Mouse (Mus musculus): Measurements from ENCODE around the gene Abhd8.

Gene Abhd8

DNA sequence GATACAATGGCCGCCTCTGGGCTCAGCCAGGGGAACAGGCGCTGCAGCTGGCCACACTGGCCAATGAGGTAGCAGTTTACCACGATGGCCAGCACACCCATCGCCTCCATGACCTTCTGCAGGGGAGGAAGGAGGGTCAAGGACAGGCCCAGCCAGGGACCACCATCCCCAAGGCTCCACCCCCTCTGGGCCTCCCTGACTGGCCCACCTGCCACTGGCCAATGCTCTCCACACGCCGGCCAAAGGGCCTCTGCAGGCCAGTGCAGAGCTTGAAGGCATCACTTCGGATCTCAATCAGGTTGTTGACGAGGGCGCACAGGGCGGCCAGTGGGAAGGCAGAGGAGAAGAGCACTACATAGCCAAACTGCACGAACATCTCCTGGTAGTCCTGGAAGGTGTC is 15.5 kb upstream of the Abhd8 start:
- no peak for DNase-seq (ENCODE audit: low read depth in 2 of 2, low spot score in 2 of 2)

- no peak for DNase-seq (ENCODE audit: low read depth in 2 of 2, low spot score in 2 of 2)
These were observed 13.9 kb upstream of the Abhd8 start for GRCm38 (mm10) chr8:71477196-71477845.

GRCm38 (mm10) chr8:71476099-71476940 is 12.9 kb upstream of the Abhd8 start:
- DNase-seq (ENCODE audit: low read depth in 2 of 2, low spot score in 2 of 2): peak; percentile 53 to 55

GRCm38 (mm10) chr8:71475702-71476075 is 12.2 kb upstream of the Abhd8 start:
- DNase-seq (ENCODE audit: low read depth in 2 of 2, low spot score in 2 of 2): no peak

- DNase-seq (ENCODE audit: low read depth in 2 of 2, low spot score in 2 of 2): no peak
These were observed 11.6 kb upstream of the Abhd8 start for GRCm38 (mm10) chr8:71474785-71475701.

DNA sequence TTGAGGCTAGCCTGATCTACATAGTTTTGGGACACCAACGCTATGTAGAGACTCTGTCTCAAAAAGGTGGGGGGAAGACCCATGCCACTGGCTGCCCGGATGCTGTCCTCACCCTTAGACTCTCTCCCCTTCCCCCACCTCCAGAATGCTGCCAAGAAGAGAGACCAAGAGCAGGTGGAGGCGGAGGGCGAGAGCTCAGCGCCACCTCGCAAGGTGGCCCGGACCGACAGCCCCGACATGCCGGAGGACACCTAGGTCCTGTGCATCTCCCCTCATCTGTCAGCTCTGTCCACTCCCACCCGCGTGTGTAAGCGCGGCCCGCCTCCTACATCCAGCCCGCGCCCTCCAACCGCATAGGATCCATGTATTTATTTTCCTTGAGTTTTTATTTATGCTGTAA is 10.9 kb upstream of the Abhd8 start:
- DNase-seq (ENCODE audit: low read depth in 2 of 2, low spot score in 2 of 2): no peak

DNA sequence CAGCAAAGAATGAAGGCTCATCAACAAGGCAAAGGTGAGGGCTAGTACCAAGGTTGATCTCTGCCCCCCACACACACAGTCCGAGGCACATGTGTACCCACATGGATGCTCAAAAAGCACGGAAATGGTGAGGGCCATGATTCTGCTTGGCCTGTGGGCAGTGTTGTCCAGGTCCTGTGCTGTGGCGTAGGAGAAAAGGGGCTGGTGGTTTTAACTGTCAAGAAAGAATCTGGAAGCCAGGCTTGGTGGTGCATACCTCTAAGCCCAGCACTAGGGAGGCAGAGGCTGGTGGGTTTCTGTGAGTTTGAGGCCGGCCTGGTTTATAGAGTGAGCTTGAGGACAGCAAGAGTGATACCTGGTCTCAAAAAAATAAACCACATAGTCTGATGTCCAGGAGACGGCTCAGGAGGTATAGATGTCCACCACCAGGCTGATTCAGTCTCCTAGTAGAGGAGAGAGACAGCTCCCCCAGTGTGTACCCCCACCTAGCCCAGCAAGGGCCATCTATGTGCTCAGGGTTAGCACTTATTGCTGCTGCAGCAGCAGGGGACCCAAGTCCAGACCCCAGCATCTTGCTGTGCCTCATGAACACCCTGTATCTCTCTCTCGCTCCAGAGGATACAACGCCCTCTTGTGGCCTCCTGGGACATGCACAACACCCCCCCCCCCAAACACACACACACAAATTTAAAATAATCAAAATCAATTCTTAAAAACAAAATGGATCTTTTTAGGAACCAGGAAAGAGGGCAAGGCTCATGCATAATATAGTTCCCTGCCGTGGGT is 9.3 kb upstream of the Abhd8 start:
- DNase-seq (ENCODE audit: low read depth in 2 of 2, low spot score in 2 of 2): no peak

- no peak for DNase-seq (ENCODE audit: low read depth in 2 of 2, low spot score in 2 of 2)
These were observed 8.4 kb upstream of the Abhd8 start for GRCm38 (mm10) chr8:71471861-71472260.

- DNase-seq (ENCODE audit: low read depth in 2 of 2, low spot score in 2 of 2): no peak
These were observed 7.4 kb upstream of the Abhd8 start for GRCm38 (mm10) chr8:71470913-71471255.

DNA sequence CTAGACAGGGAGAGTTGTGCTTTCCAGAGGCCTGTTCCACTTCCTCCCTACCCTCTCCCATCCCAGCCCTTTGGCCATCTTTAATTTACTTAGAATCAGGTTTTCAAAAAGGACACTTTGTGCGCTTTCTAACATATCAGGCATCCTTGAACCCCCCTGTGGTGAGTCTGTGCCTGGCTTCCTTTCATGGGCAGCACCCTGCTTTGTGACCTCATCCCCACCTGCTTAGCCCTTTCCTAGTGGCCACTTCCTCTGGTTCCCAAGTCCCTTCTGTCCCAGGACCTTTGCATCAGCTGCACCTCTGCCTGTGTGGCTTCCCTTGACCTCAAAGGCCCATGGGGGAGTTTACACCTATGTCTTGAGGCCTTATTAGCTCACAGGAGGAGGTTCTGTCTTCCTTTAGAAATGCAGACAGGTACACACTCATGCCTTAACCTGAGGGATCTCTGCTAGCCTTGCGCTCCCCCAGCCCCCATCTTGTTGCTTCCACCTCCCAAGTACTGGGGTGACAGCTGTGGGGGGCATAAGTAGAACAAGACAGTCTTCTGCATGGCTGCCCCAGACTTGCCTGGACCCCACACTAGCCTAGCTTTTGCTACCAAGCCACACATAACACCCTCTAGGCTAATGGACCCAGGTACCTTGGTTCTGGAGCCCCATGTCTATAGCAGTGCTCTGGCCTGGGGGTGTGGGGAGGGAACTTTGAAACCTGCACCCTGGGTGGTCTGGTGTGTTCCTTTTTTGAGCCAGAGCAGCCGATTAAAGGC is 6.9 kb upstream of the Abhd8 start:
- DNase-seq (ENCODE audit: low read depth in 2 of 2, low spot score in 2 of 2): no peak

DNA sequence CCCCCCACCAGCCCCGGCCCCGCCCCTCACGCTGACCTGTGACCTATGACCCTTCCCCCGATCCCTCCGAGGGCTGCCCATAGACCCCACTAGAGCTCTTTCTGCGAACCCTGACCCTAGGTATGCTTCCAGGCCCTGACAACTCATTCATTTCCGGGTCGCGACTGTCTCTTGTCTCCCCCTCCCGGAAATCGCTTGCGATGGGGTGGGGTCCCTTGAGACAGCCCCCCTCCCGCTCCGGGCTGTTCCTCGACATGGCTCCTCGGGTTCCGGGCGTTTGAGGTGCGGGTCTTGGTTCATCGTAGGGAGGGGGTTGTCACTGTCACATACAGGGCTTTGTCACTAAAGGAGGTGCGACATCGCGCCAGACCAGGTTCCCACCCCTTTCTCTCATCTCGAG is 6.0 kb upstream of the Abhd8 start:
- peak in 1 of 2 experiments; percentile 35 for DNase-seq (ENCODE audit: low read depth in 2 of 2, low spot score in 2 of 2)

DNA sequence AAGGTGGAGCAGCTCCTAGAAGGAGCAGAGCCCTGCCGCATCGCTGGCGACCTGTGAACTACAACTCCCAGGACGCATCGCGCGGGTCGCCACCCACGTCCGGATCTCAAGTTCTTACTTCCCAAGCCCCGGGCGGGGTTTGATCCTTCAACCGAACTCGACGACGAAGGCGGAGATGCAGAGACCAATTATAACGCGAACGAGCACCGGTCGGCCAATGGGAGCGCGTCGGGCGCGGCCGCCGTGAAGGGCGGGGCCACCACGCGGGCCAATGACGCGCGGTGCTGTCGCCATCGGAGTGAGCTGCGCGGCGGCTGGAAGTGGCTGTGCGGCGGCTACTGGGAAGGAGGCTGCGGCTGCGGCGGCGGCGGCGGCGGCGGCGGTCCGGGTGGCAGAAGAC is 5.5 kb upstream of the Abhd8 start, which contains the start of gene Dda1:
Gene Dda1 (plus strand): TSS at position 284 of the 400 bp plus-strand sequence.
- DNase-seq (ENCODE audit: low read depth in 2 of 2, low spot score in 2 of 2): peak; percentile 94 to 96

DNA sequence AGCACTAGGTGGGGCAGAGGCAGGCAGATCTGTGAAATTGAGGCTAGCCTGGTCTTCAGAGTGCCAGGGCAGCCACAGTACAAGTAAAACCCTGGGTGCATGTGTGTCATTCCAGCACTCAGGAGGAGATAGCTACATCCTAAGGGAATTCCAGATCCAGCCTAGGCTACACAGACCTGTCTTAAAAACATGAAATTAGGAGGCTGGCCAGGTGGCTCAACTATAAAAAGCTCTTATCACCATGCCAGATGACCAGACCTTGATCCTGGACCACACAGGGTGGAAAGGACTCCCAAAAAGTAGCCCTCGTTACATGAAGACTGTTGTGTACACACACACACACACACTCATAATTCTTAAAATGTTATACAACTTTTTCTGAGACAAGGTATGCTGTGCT is 4.5 kb upstream of the Abhd8 start:
- no peak for DNase-seq (ENCODE audit: low read depth in 2 of 2, low spot score in 2 of 2)

GRCm38 (mm10) chr8:71467201-71467600 is 3.7 kb upstream of the Abhd8 start:
- no peak for DNase-seq (ENCODE audit: low read depth in 2 of 2, low spot score in 2 of 2)

DNA sequence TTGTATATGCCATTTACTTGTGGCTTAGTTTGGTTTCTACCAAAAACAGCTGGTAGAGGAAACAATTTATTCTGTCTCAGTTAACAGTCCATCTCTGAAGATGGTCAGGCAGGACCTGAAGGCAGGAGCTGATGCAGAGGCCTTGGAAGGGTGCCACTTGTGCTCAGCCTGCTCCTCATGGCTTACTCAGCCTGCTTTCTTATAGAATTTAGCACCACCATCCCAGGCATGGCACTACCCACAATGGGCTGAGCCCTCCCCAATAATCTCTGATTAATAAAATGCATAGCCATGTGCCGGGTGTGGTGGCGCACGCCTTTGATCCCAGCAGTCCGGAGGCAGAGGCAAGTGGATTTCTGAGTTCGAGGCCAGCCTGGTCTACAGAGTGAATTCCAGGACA is 2.7 kb upstream of the Abhd8 start:
- no peak for DNase-seq (ENCODE audit: low read depth in 2 of 2, low spot score in 2 of 2)

DNA sequence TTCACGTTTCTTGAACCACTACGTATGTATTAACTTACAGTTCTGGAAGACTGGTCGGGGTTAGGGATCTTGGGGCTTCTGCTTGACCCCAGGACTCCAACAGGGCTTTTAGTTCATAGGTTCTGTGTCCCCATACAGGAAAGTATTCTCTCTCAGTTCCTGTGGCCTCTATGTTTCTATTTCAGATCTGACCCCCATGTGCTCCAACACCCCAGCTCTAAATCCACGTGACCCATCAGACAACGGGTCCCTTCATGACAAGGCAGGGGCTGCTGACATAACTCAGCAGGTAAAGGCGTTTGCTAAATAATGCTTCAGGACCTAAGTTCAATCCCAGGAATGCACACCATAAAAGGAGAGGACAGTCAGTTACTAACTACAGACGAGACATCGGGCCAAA is 2.3 kb upstream of the Abhd8 start:
- no peak for DNase-seq (ENCODE audit: low read depth in 2 of 2, low spot score in 2 of 2)

- DNase-seq (ENCODE audit: low read depth in 2 of 2, low spot score in 2 of 2): peak; percentile 99
These were observed 1.4 kb upstream of the Abhd8 start, which contains the start of gene Mrpl34 for GRCm38 (mm10) chr8:71464513-71465500. TSS of gene Mrpl34 (plus strand) at chr8:71464959.

DNA sequence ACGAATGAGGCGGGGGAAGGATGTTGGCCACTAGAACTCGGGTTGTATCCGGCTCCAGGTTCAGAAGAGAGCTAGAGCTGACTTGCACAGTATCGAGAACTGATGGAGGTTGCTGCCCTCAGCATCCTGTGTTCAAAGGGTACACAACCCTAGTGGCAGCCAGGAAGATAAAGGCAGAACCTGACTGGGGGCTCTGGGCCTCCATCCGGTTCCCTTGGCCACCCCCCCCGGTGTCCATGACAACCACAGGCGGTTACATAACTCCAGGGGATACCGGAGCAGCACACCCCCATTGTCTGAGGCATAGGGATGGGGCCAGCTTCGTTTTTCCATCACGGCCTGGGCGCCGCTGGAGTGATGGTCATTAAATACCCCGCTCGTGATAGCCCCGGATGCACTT is 669 bp downstream of the Abhd8 start:
- peak; percentile 88 to 92 for DNase-seq (ENCODE audit: low read depth in 2 of 2, low spot score in 2 of 2)

DNA sequence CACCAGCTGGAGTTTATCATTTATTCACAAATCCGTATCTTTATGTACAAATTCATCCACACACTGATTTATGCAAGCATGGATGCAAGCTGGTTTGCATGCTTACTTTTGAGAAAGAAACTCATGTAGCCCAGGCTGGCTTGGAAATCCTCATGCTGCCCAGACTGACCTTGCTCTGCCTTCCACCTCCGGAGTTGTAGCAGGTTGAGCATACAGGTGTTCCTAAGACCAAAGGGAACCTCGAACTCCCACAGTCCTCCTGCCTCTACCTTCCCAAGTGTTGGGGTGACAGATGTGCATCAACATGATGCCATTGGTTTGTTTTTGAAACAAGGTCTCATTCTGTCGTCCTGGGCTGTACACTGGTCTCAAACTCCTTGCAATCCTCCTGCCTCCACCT is 1.3 kb downstream of the Abhd8 start:
- DNase-seq (ENCODE audit: low read depth in 2 of 2, low spot score in 2 of 2): no peak
